Mouse (Mus musculus) urinary bladder, adult 18-20 months (tissue): ENCODE data around the gene Rnps1.
"Not testable (repeated sequence)": the region's sequence is repeated elsewhere in the genome, so short reads cannot be mapped to it uniquely, and the experiment has no call there.

Experiments used
- DNase-seq, 2 experiments: peaks; one replicate each; pipeline ENCODE4 v3.0.0; 2022; ENCODE audit warnings: low spot score in 2 of 2, mixed read lengths in 2 of 2

The Rnps1 gene

DNA sequence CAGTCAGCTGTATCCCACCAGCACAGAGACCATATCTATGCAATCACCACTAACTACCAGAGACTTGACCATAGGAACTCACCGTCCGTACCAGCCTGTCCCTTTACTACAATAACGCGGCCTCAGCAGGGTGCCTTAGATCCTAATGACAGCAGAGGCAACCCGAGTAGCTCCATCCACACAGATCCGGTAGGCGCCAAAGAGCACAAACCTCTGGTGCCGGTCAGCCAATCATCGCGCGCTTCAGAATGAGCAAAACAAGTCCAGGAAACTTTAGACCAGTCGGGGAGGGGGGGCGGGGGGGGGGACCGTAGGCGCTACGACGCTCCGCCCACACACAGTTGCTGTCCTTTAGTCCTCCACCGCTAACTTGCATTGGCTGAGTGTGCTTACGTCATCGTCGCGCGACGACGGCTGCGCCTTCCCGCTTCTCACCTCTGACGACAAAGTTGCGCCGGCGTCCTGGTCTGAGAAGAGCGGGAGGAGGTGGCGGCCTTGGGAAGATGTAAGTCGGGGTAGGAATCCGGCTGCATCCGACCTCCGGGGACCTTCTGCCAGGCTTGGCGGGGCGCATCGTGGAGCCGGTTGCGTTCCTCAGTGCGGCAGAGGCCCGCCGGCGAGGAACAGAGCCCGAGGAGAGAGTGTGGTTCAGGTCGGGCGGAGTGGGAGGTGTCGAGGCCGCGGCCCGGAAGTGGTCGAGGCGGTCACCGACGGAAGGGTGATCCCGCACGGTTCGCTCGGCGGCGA, at the start of gene Rnps1:
Gene Rnps1 (plus strand): TSS at position 336 of the 747 bp plus-strand sequence.
- peak; percentile 89 to 90 for DNase-seq

GRCm38 (mm10) chr17:24365863-24366262, 48.5 kb upstream of the Rnps1 start:
- DNase-seq = no peak

DNA sequence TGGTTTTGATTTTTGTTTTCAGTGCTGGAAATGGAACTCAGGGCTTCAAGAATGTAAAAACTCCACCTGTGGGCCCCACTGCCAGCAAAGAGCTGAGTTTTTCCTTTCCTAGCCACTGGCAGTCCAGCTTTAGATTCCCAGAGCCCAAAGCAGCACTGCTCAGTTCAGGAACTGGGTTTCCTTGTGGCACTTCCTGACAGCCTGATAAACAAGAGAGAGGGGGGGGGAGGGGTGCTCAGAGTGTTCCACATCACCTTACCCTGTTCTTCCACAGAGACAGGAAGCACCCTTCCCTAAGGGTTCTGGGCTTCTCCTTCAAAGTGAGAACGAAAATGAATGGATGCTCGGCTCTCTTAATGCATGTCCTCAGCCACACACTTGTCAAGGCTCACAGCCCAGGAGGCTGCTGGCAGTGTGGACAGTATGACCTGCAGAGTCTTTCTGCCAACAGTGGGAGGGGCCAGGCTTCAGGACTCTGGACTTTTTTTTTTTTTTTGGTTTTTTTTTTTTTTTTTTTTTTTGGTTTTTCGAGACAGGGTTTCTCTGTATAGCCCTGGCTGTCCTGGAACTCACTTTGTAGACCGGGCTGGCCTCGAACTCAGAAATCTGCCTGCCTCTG, 39.2 kb upstream of the Rnps1 start:
- no peak for DNase-seq

GRCm38 (mm10) chr17:24375886-24376285, 38.5 kb upstream of the Rnps1 start:
- DNase-seq = no peak

GRCm38 (mm10) chr17:24378496-24378895, 35.9 kb upstream of the Rnps1 start:
- no peak for DNase-seq

DNA sequence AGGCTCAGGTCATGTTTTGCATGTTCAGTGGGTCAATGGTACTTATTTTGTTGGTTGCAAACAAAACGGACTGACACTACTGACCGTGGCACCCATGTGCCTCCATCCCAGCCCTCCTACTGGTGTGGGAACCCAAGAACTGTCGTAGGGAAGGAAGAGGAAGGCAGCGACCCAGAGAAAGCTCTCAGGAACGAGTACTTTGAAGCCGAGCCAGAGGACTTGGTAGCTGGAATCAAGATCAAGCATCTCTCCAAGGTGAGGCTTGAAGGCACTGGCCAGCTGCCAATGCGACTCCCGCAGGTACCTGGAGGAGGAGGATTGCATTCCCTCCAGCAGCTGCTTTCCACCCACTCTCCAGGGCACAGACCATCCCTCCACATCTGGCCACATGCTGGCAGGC, 30.6 kb upstream of the Rnps1 start:
- DNase-seq = no peak

DNA sequence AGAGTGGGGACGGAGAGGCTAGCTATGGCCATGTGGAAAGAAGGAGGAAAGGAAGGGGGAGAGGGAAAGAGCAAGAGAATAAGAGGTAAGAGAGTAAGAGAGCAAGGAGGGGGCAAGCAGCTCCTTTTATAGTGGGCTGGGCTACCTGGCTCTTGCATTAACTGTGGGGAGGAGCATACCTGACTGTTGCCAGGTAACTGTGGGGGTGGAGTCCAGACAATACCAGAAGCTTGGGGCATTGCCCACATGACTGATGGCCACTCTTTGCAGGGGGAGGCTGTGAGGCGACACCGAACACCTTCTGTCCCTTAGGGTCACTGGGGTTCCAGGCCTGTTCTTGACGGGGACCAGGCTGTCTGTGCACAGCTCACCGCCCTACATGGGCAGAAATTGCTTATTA, 25.7 kb upstream of the Rnps1 start:
- DNase-seq = no peak

DNA sequence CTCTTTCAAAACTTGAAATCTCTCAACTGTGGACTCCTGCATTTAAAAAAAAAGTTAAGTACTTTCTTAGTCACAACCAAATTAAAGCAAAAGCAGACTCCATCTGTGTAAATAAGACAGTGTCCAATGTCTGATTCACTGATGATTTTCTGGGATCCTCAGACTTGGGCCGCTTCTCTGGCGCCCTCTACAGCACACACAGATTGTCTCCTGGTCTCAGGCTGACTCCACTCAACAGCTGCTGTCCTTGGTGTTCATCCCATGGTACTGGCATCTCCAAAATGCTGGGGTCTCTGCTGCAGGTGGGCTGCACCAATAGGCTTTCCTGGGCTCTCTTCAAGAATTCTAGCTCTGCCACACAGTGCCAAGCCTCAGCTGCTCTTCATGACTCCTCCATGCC, 24.5 kb upstream of the Rnps1 start:
- peak in 1 of 2 experiments; percentile 47 for DNase-seq

DNA sequence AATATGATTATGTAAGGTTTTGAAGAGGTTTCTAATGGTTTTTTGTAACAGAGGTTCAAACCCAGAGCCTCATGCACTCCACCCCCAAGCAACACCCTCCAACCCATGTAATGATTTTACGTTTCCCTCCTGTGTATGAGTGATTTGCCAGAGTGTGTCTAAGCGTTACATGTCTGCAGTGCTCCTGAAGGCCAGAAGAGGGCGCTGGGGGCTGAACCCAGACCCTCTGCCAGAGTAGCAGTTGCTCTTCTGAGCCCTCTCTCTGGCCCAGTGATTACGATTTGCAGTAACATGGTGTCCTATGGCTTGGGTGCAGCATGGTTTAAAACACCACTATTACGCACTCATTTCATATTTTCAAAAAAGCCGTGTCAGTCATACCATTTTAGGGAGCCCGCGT, 23.2 kb upstream of the Rnps1 start:
- DNase-seq = no peak

DNA sequence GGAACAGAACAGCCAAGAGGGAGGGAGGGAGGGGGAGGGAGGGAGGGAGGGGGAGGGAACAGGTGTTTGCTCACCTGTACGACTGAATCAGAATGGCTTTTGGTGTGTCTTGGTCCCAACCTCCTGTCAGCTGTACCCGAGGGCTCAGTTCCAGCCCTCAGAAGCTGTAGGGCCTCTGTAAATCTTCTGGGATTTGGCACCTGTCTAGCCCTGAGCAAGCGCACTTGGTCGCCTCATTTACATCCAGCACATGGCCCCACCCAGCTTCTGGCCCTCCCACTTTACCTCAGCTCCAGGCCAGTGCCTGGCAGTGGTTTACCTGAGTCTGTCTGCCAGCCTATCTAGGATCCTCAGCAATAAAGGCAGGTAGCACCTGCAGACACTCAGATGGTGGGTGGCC, 20.8 kb upstream of the Rnps1 start:
- DNase-seq = no peak

- DNase-seq = no peak
Measured at GRCm38 (mm10) chr17:24394456-24394855, 19.9 kb upstream of the Rnps1 start.

DNA sequence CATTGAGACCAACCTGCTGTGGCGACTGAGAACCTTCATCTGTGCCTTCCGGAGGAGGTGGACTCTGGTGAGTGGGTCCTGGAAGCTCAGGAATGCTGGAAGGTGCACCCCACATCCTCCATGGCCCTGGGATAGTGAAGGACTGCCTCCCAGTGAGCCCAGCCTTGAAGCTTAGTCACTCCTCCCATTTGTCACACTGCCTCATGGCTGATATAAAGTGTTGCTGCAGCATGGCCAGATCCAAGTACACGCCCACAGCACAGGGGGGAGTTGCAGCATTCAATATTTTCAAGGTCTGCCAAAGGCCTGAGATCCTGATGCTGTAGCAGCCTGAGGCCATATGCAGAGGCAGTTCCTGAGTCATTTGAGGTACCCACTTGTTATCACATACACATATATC, 12.0 kb upstream of the Rnps1 start:
- no peak for DNase-seq

DNA sequence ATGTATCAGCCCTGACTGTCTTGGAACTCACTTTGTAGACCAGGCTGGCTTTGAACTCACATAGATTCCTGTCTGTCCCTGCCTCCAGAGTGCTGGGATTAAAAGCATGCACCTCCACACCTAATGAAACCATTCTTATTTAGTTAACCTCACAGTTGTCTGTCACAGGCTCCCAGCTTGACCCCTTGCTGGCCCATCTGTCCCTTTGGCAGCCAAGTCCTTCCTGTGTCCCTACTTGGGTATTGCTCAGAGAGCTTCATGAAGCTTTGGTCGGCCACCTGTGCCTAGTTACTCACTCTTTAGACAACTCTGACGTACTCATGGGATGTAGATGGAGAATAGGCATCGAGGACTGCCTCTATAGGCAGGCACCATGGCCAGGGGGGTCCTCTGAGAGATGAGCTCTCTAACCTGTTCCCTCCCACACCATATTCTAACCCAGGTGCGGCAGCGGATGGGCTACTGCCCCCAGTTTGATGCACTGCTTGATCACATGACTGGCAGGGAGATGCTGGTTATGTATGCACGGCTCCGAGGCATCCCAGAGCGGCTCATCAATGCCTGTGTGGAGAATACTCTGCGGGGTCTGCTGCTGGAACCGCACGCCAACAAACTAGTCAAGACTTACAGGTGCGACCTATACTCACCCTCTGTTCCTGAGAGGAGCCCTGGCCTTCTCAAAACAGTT, 7.1 kb upstream of the Rnps1 start:
- DNase-seq = no peak

- DNase-seq = no peak
Measured at GRCm38 (mm10) chr17:24413557-24414211, 681 bp upstream of the Rnps1 start.

DNA sequence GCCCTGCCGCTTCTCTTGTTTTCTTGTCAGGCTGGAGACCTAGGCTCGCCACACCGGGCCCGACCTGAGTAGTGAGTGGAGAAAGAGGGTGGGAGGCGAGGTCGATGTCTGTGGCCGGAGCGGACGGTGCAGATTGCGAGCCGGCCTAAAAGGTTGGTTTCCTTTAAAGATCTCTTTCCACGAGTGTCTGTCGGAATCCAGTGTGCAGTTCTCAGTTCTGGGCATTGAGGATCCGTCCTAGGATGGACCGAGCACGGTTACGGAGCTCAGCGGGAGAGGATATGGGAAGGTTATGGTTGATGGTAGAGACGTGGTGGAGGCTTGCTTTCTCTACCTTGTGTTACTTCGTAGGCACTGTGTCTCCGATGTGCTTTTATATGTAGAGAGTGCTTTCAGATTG, 646 bp downstream of the Rnps1 start:
- DNase-seq = no peak

DNA sequence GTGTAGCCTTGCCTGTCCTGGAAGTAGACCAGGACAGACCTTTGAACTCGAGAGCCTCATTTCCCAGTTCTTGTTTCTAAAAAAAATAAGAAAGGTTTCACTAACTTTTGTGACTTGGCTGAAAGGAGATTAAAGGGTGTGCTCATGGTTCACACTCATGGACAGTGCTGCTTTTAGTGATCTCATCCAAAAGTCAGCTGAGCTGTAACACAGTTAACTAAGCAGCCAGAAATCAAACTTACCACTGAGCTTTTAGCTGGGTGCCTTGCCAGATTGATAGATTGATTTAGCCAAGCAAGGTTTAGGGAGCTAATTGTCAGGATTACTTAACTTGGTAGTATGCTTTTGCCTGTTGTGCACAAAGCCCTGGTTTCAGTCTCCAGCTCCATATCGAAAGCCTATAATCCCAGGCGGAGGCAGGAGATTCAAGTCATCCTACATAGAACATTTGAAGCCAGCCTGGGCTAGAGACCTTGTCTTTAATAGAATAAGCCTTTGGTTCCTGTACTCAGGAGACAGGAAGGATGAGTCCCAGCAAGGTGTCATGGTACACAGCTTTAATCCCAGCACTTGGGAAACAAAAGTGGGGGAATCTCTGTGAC, 1.8 kb downstream of the Rnps1 start:
- DNase-seq = no peak

DNA sequence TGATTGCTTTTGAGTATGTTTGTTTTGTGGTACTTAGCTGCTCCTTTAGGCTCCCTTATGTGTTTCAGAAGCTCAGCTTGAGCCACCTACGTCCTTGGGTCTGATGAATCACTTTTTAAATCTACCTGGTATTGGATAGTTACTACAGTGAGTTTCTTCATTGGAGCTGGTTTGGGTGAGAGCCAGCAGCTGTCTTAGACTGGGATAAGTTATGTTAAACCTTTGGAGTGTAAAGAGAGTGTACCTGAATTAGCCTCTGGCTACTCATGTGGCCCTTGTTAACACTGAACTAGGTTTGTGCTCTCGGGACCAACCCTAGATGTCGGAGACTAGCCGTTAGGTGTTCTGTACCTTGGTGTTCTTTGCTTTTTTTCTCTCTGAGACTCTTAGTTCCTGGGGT, 8.7 kb downstream of the Rnps1 start:
- no peak for DNase-seq

- DNase-seq = no peak
Measured at GRCm38 (mm10) chr17:24424489-24424888, 10.1 kb downstream of the Rnps1 start.

GRCm38 (mm10) chr17:24425326-24425725, 11.0 kb downstream of the Rnps1 start:
- not testable (repeated sequence) for DNase-seq

DNA sequence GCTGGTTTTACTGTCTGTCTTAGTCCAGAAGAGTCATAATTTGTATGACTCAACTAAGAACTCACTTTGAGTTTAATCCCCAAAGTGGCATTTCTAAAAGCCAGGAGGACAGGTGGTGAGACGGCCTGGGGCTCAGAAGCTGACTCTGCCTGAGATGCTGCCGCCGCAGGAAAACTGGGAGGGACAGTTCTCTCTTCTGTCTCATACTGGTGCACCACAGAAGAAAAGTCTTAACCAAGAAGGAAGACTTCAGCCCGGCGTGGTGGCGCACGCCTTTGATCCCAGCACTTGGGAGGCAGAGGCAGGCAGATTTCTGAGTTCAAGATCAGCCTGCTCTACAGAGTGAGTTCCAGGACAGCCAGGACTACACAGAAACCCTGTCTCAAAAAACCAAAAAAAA, 11.5 kb downstream of the Rnps1 start:
- no peak for DNase-seq

DNA sequence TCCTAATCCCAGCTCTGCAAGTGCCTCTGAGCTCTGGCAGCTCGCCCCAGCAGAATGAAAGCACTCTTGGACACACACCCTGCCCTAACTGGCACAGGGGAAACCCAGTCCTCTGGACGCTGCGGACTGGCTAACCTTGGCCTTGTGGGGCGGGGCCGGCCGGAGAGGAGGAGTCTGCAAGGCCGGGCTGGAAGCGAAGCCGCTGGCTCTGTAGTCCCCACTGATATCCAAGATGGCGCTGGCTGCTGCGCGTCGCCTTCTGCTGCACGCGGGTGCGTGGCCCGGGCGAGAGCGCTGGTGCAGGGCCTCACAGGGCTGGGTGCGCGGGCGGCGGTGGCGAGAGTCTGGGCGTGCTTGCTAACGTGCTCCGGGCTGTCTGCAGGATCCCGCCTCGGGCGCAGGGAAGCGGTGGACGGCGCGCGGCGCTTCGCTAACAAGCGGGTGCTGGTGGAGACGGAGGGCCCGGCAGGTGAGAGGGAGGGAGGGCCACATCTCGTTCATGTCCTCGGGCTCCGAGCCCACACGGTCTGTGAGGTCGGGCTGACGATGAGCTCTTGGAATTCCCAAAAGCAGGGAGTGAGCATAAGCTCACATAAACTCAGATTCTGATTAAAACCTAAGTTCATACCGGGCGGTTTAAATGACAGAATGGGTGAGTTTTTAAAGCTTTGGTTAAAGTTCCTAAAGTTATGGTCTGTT, 12.3 kb downstream of the Rnps1 start, which contains the start of gene Eci1:
Gene Eci1 (plus strand): TSS at position 171 of the 699 bp plus-strand sequence.
- peak; percentile 95 to 96 for DNase-seq
